Mouse (Mus musculus): ENCODE results near the gene Lrrc8c.

DNA sequence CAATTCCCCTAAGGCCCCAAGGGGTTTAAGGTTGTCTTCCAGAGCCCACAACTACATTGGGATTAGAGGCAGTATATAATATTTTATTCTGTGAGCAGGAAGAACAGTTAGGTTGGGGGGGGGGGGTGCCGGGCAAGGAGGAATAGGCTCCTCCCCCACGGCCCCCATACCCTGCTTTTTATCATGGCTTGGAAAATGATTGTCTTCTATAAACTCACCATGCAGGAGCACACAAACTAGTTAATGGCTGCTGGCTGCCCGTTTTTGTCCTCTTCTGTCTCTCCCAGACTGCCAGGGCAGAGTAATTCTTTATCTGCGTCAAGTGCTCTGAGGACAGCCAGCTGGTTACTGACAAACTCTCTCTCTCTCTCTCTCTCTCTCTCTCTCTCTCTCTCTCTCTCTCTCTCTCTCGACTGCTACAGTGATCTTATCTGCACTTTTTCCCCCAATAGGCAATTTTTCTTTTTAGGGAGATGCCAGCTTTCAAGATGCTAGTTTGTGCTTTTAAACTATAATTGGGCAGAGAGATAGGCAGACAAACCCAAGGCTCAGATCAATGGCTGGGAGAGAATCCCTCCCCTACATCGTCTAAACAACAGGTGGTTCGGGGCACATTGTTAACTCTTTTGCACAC lies 1.1 kb upstream of the Lrrc8c start:
- no peak for TF ChIP-seq ZNF384 (IDR thresholded peaks at IDR 0.05; ENCODE audit: low read depth, low read length)
- TF ChIP-seq ZC3H11A (IDR thresholded peaks at IDR 0.05; ENCODE audit: borderline replicate concordance, low read depth, low read length) = no peak
- no peak for TF ChIP-seq MAFK (IDR thresholded peaks at IDR 0.05; ENCODE audit: insufficient read depth, low read depth, low read length)
- no peak for TF ChIP-seq HCFC1 (IDR thresholded peaks at IDR 0.05; ENCODE audit: borderline replicate concordance, insufficient read depth, low read length)
- TF ChIP-seq CHD2 (IDR thresholded peaks at IDR 0.05; ENCODE audit: low read depth, low read length) = no peak
